Mouse (Mus musculus) heart, adult 2 months (tissue): ENCODE measurements at regions not wholly inside any gene's neighbourhood (a gene's known extent, or its start where the extent isn't known, plus 50 kb on each side); places are given as distances from the start of the nearest gene placed in this dataset.

ENCODE experiments used
- CTCF ChIP-seq: fragments of 200-600 bp; IDR thresholded peaks from 2 replicates; pipeline ENCODE4 v1.8.1; 2022; ENCODE audit warnings: antibody characterized with exemption, mild to moderate bottlenecking, moderate library complexity
- POLR2A ChIP-seq: fragments of 200-500 bp; IDR thresholded peaks from 2 replicates; pipeline ENCODE4 v1.6.1; 2011; ENCODE audit warnings: mild to moderate bottlenecking, low read depth, low read length, control low read depth; ENCODE audit not compliant: insufficient read depth

DNA sequence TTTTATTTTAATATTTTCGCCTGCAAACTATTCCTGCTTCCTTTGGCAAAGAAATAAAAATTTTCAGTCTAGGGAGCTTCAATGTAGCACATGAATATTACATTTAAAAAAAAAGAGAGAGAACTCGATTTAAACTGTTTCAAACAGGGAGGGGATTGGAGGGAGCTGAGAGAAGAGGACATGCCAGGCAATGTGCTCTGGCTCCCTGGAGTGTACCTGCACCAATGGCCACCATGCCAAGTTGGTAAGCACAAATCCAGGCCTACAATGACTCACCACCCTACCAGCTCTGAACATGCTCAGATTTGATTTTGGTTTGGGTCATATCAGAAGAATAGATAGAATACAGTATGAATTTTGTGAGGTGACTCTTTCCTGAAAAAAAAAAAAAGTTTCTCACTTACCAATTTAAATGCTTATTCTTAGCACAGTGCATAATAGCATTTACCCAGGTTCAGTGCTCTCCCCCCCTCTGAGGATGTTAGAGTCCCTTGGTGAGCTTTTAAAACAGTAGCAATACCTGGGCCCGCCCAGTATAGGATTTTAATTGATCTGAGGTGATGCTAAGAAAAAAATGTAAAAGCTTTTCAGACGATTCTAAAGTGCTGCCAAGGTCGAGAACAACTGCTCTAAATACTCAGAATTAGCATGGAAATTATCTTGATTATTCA is 80.5 kb upstream of the Mdfic start:
- TF ChIP-seq CTCF (no peak), POLR2A (no peak)
